In the genomic region with DNA sequence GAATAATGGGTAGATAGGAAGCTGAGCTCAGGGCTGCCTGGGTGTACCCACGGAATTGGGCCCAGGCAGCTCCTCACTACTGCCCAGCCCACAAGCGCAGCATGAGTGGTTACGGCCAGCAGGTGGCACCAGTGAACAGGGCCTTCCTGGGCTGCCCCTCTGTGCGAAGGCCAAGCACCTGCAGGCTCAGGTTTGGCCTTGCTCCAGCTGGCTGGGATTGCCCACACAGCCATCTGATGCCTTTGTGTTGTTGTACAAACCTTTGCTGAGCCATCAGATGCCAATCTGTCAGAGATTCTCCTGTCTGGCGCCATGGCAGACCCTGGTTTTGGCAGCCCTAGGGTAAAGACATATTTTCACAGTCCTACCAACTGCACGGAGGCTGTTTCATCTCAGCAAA, we compare ENCODE assay signal across 9 mouse cellular contexts. TPM values are rescaled to one million over a fixed set of nuclear protein-coding genes. Genes with fewer than 3 reads are reported as not detected.
DNase-seq lines count a peak whose midpoint lies in the region; ATAC-seq and TF ChIP-seq lines count a peak whose summit lies in the region.
"Had no signal": no experiment of that assay in that cellular context is flagged by ENCODE, and none has a peak within 500 bp of the region (broad histone marks: within the 10 kb centered on the region; RNA-seq: fewer than 3 reads in every experiment).

No protein-coding gene starts in this region.

- H3K4me1 ChIP-seq in intestine, embryonic 16.5 days (ENCODE audit: control insufficient read depth, insufficient read depth, low read length), result peaks cover 2% of the 10 kb centered on the region; the same call in 1 of the 2 replicates
- no peaks in the 10 kb centered on the region for H3K4me1 ChIP-seq in limb, embryonic 11.5 days (ENCODE audit: control insufficient read depth, insufficient read depth, low read length)
- H3K4me1 ChIP-seq in midbrain, postnatal 0 days (ENCODE audit: insufficient read depth, low read length), result no peaks in the 10 kb centered on the region

- intact Hi-C loops in gastrocnemius, postnatal 14 days (cut with DNase I; ENCODE audit: low total_unique reads), result no loop called here

- H3K9ac ChIP-seq in intestine, embryonic 16.5 days (ENCODE audit: low read depth, low read length), result no peak overlapping the region
- no peak overlapping the region for H3K9ac ChIP-seq in limb, embryonic 11.5 days (ENCODE audit: low read length)
- H3K9ac ChIP-seq in midbrain, postnatal 0 days (replicated peaks; ENCODE audit: low read length, poor library complexity, severe bottlenecking), result no peak overlapping the region

- no peak overlapping the region for H3K27ac ChIP-seq in intestine, embryonic 16.5 days (ENCODE audit: low read length)
- no peak overlapping the region for H3K27ac ChIP-seq in limb, embryonic 11.5 days (replicated peaks; ENCODE audit: low read depth, low read length)
- H3K27ac ChIP-seq in midbrain, postnatal 0 days (ENCODE audit: low read depth, low read length), result no peak overlapping the region

- WGBS in intestine, embryonic 16.5 days, result 29% methylated on average over 6 of the region's 6 CpGs
- 29% methylated on average over 6 of the region's 6 CpGs for WGBS in limb, embryonic 11.5 days
- 24% methylated on average over 6 of the region's 6 CpGs for WGBS in midbrain, postnatal 0 days

- H3K27me3 ChIP-seq in intestine, embryonic 16.5 days (replicated peaks; ENCODE audit: control insufficient read depth, insufficient read depth, low read length), result no peaks in the 10 kb centered on the region
- no peaks in the 10 kb centered on the region for H3K27me3 ChIP-seq in limb, embryonic 11.5 days (ENCODE audit: control insufficient read depth, insufficient read depth, low read length)
- H3K27me3 ChIP-seq in midbrain, postnatal 0 days (ENCODE audit: insufficient read depth, low read length), result no peaks in the 10 kb centered on the region

- peak; percentile 74 for DNase-seq in 416B (ENCODE audit: low read depth)
- peak; percentile 61 for DNase-seq in adipocyte (ENCODE audit: low spot score)
- peak; percentile 63 to 92 for DNase-seq in cerebellum, postnatal 4 days (ENCODE audit: low spot score in 2 of 2)
- peak; percentile 74 for DNase-seq in gastrocnemius, postnatal 14 days
- peak; percentile 87 for DNase-seq in limb, embryonic 11.5 days (ENCODE audit: low spot score)
- peak; percentile 90 for DNase-seq in midbrain, postnatal 0 days (ENCODE audit: low spot score)
- peak; percentile 62 to 83 for DNase-seq in spleen, postnatal 4 days (ENCODE audit: low spot score in 2 of 2)

- peak; percentile 83 for TF ChIP-seq CTCF in midbrain, postnatal 0 days (IDR thresholded peaks at IDR 0.05)

- H3K4me2 ChIP-seq in intestine, embryonic 16.5 days (ENCODE audit: low read depth, low read length), result no peak overlapping the region
- no peak overlapping the region for H3K4me2 ChIP-seq in limb, embryonic 11.5 days (ENCODE audit: low read depth, severe bottlenecking)
- no peak overlapping the region for H3K4me2 ChIP-seq in midbrain, postnatal 0 days (ENCODE audit: low read depth, low read length, poor library complexity, severe bottlenecking)

- no peaks in the 10 kb centered on the region for H3K36me3 ChIP-seq in intestine, embryonic 16.5 days (ENCODE audit: control insufficient read depth, insufficient read depth, low read length)
- H3K36me3 ChIP-seq in limb, embryonic 11.5 days (ENCODE audit: control insufficient read depth, insufficient read depth, low read length), result no peaks in the 10 kb centered on the region
- H3K36me3 ChIP-seq in midbrain, postnatal 0 days (ENCODE audit: insufficient read depth, low read length), result no peaks in the 10 kb centered on the region

- ATAC-seq in intestine, embryonic 16.5 days, result peak; percentile 64; the same call in 1 of the 2 replicates
- no peak for ATAC-seq in limb, embryonic 11.5 days (ENCODE audit: insufficient number of reproducible peaks, low FRiP score, low TSS enrichment, low read depth)
- peak; percentile 56 for ATAC-seq in midbrain, postnatal 0 days (ENCODE audit: low FRiP score)

- H3K4me3 ChIP-seq in intestine, embryonic 16.5 days (ENCODE audit: low read length), result no peak overlapping the region
- no peak overlapping the region for H3K4me3 ChIP-seq in limb, embryonic 11.5 days (ENCODE audit: low read depth, low read length)
- H3K4me3 ChIP-seq in midbrain, postnatal 0 days (ENCODE audit: low read depth, low read length), result no peak overlapping the region
- H3K4me3 ChIP-seq: erythroblast, embryonic 14.5 days had no signal

- H3K9me3 ChIP-seq in intestine, embryonic 16.5 days (ENCODE audit: control insufficient read depth, low read length), result no peaks in the 10 kb centered on the region
- no peaks in the 10 kb centered on the region for H3K9me3 ChIP-seq in limb, embryonic 11.5 days (ENCODE audit: control insufficient read depth, low read length)
- H3K9me3 ChIP-seq in midbrain, postnatal 0 days (ENCODE audit: low read length), result no peaks in the 10 kb centered on the region

RNA-seq across cellular contexts. Expression of a gene that starts 9.4 kb away (rescaled TPM):
- 10 to 100 TPM; 32.9 to 43.5 TPM for total RNA-seq in gastrocnemius, postnatal 14 days (2021)
- 18.0 TPM in 2 replicates for polyA plus RNA-seq in intestine, embryonic 16.5 days (2015; fragmentation: Nextera tagmentation; extraction: Ambion mirVana)
- 8.9 and 10.7 TPM in 2 replicates for polyA plus RNA-seq in limb, embryonic 11.5 days (2014; fragmentation: Nextera tagmentation; extraction: Ambion mirVana)
- total RNA-seq in midbrain, postnatal 0 days (2014; rRNA removed), result 8.7 and 15.2 TPM in 2 replicates
- 7.9 and 9.8 TPM in 2 replicates for polyA plus RNA-seq in midbrain, postnatal 0 days (2015; fragmentation: Nextera tagmentation; extraction: Ambion mirVana)

RNA-seq across cellular contexts. Expression of a gene that starts 12.6 kb away (rescaled TPM):
- not detected for total RNA-seq in gastrocnemius, postnatal 14 days (2021)
- polyA plus RNA-seq in intestine, embryonic 16.5 days (2015; fragmentation: Nextera tagmentation; extraction: Ambion mirVana), result not detected in 2 replicates
- not detected in 2 replicates for polyA plus RNA-seq in limb, embryonic 11.5 days (2014; fragmentation: Nextera tagmentation; extraction: Ambion mirVana)
- not detected in 2 replicates for total RNA-seq in midbrain, postnatal 0 days (2014; rRNA removed)
- polyA plus RNA-seq in midbrain, postnatal 0 days (2015; fragmentation: Nextera tagmentation; extraction: Ambion mirVana), result not detected in 2 replicates
- polyA plus RNA-seq: erythroblast, embryonic 14.5 days had no signal

RNA-seq across cellular contexts. Expression of a gene that starts 38.9 kb away (rescaled TPM):
- total RNA-seq in gastrocnemius, postnatal 14 days (2021), result 100 to 1,000 TPM; 183 to 206 TPM
- 23.0 and 44.7 TPM in 2 replicates for polyA plus RNA-seq in intestine, embryonic 16.5 days (2015; fragmentation: Nextera tagmentation; extraction: Ambion mirVana)
- polyA plus RNA-seq in limb, embryonic 11.5 days (2014; fragmentation: Nextera tagmentation; extraction: Ambion mirVana), result 74.0 and 76.0 TPM in 2 replicates
- 112 and 127 TPM in 2 replicates for total RNA-seq in midbrain, postnatal 0 days (2014; rRNA removed)
- 85.4 and 92.5 TPM in 2 replicates for polyA plus RNA-seq in midbrain, postnatal 0 days (2015; fragmentation: Nextera tagmentation; extraction: Ambion mirVana)
